Mouse (Mus musculus) ovary, postnatal 14 days (tissue): ENCODE data around the gene Ggn.
"Not testable (repeated sequence)": the region's sequence is repeated elsewhere in the genome, so short reads cannot be mapped to it uniquely, and the experiment has no call there.

Experiments
- DNase-seq: peaks from one replicate; pipeline ENCODE4 v3.0.0; 2022; ENCODE audit warnings: low spot score

Gene Ggn

GRCm38 (mm10) chr7:29170066-29170754, at the start of gene Ggn, which contains the start of gene Spred3:
Gene Ggn (plus strand): TSS chr7:29170210.
Gene Spred3 (minus strand): TSS chr7:29170411.
- DNase-seq: peak; percentile 69

GRCm38 (mm10) chr7:29122821-29123220, 47.2 kb upstream of the Ggn start:
- DNase-seq: no peak

- DNase-seq: no peak
These were observed 46.3 kb upstream of the Ggn start for GRCm38 (mm10) chr7:29123531-29124358.

- DNase-seq: peak; percentile 20
These were observed 45.0 kb upstream of the Ggn start, which contains the start of gene Ryr1 for GRCm38 (mm10) chr7:29124970-29125369. Gene Ryr1 (minus strand): TSS chr7:29125179.

GRCm38 (mm10) chr7:29126173-29126915, 43.7 kb upstream of the Ggn start:
- peak; percentile 46 for DNase-seq

- no peak for DNase-seq
These were observed 41.3 kb upstream of the Ggn start for GRCm38 (mm10) chr7:29128725-29129124.

GRCm38 (mm10) chr7:29134230-29134629, 35.8 kb upstream of the Ggn start:
- no peak for DNase-seq

- no peak for DNase-seq
These were observed 35.2 kb upstream of the Ggn start, which contains the start of gene Rasgrp4 for GRCm38 (mm10) chr7:29134693-29135386. Gene Rasgrp4 (plus strand): TSS chr7:29134851.

- DNase-seq: no peak
These were observed 32.6 kb upstream of the Ggn start for GRCm38 (mm10) chr7:29137429-29137828.

- DNase-seq: not testable (repeated sequence)
These were observed 30.8 kb upstream of the Ggn start for GRCm38 (mm10) chr7:29139237-29139636.

GRCm38 (mm10) chr7:29141416-29141815, 28.6 kb upstream of the Ggn start:
- no peak for DNase-seq

- no peak for DNase-seq
These were observed 26.0 kb upstream of the Ggn start for GRCm38 (mm10) chr7:29144006-29144405.

- DNase-seq: no peak
These were observed 23.2 kb upstream of the Ggn start for GRCm38 (mm10) chr7:29146625-29147367.

- no peak for DNase-seq
These were observed 21.2 kb upstream of the Ggn start for GRCm38 (mm10) chr7:29148771-29149170.

GRCm38 (mm10) chr7:29151486-29151885, 18.5 kb upstream of the Ggn start:
- no peak for DNase-seq

- no peak for DNase-seq
These were observed 15.8 kb upstream of the Ggn start for GRCm38 (mm10) chr7:29154018-29154720.

- DNase-seq: peak; percentile 74
These were observed 14.7 kb upstream of the Ggn start for GRCm38 (mm10) chr7:29155196-29155837.

- peak; percentile 73 for DNase-seq
These were observed 13.9 kb upstream of the Ggn start, which contains the start of gene Fam98c for GRCm38 (mm10) chr7:29155838-29156782. Gene Fam98c (minus strand): TSS chr7:29156234.

GRCm38 (mm10) chr7:29158264-29158663, 11.7 kb upstream of the Ggn start:
- no peak for DNase-seq
